In genomic region chr8:46291931-46292675, GRCm38 (mm10) we compare ENCODE assay signal across 10 mouse cellular contexts. TPM values are rescaled to one million over a fixed set of nuclear protein-coding genes. Genes with fewer than 3 reads are reported as not detected.
DNase-seq lines count a peak whose midpoint lies in the region; ATAC-seq and TF ChIP-seq lines count a peak whose summit lies in the region.
"Had no signal": no experiment of that assay in that cellular context is flagged by ENCODE, and none has a peak within 500 bp of the region (broad histone marks: within the 10 kb centered on the region; RNA-seq: fewer than 3 reads in every experiment).

No protein-coding gene starts in this region.

- 0 out of 2 replicates have a peak, but pooled peaks cover 3% of the 10 kb centered on the region for H3K9me3 ChIP-seq in ES-Bruce4 (replicated peaks; ENCODE audit: control insufficient read depth, insufficient read depth, low read length, poor library complexity, severe bottlenecking)
- H3K9me3 ChIP-seq in forebrain, embryonic 16.5 days (ENCODE audit: control insufficient read depth, low read length) = no peaks in the 10 kb centered on the region
- H3K9me3 ChIP-seq in midbrain, embryonic 10.5 days (replicated peaks) = 0 out of 2 replicates have a peak, but pooled peaks cover 6% of the 10 kb centered on the region

- no peak overlapping the region for H3K27ac ChIP-seq in ES-Bruce4 (ENCODE audit: insufficient read depth, low read length)
- H3K27ac ChIP-seq in forebrain, embryonic 16.5 days (ENCODE audit: low read length) = no peak overlapping the region
- H3K27ac ChIP-seq in midbrain, embryonic 10.5 days (replicated peaks) = peak overlapping the region; percentile 65
- H3K27ac ChIP-seq in left cerebral cortex, adult 2 months = no peak overlapping the region
- H3K27ac ChIP-seq: liver, embryonic 14.5 days had no signal

- no peak for TF ChIP-seq CTCF in ES-Bruce4 (IDR thresholded peaks at IDR 0.05; ENCODE audit: low read depth, low read length)
- TF ChIP-seq CTCF in left cerebral cortex, adult 2 months (IDR thresholded peaks at IDR 0.05) = no peak

- TF ChIP-seq POLR2A in ES-Bruce4 (IDR thresholded peaks at IDR 0.05; ENCODE audit: insufficient read depth, low read length) = no peak

- TF ChIP-seq EP300 in ES-Bruce4 (IDR thresholded peaks at IDR 0.05; ENCODE audit: insufficient read depth, low read depth, low read length) = no peak

- H3K4me3 ChIP-seq in ES-Bruce4 (ENCODE audit: low read depth, low read length) = peak overlapping the region; percentile 5
- H3K4me3 ChIP-seq in forebrain, embryonic 16.5 days (replicated peaks; ENCODE audit: low read length) = peak overlapping the region; percentile 36
- H3K4me3 ChIP-seq in midbrain, embryonic 10.5 days = peak overlapping the region; percentile 47
- no peak overlapping the region for H3K4me3 ChIP-seq in left cerebral cortex, adult 2 months

- H3K9ac ChIP-seq in ES-Bruce4 (ENCODE audit: low read depth, poor library complexity, severe bottlenecking) = no peak overlapping the region
- H3K9ac ChIP-seq in forebrain, embryonic 16.5 days (replicated peaks; ENCODE audit: low read depth, low read length) = 0 out of 2 replicates have a peak overlapping the region, but pooled peaks have one; percentile 31
- H3K9ac ChIP-seq: liver, embryonic 14.5 days had no signal

- H3K36me3 ChIP-seq in ES-Bruce4 (ENCODE audit: control insufficient read depth, insufficient read depth, low read length, poor library complexity, severe bottlenecking) = no peaks in the 10 kb centered on the region
- no peaks in the 10 kb centered on the region for H3K36me3 ChIP-seq in forebrain, embryonic 16.5 days (ENCODE audit: control insufficient read depth, insufficient read depth)
- H3K36me3 ChIP-seq in midbrain, embryonic 10.5 days = no peaks in the 10 kb centered on the region

- H3K27me3 ChIP-seq in ES-Bruce4 (ENCODE audit: control insufficient read depth, insufficient read depth, low read length, poor library complexity, severe bottlenecking) = peaks cover 36% of the 10 kb centered on the region
- H3K27me3 ChIP-seq in forebrain, embryonic 16.5 days (replicated peaks; ENCODE audit: control insufficient read depth, insufficient read depth, low read length) = peaks cover 66% of the 10 kb centered on the region
- peaks cover 100% of the 10 kb centered on the region for H3K27me3 ChIP-seq in midbrain, embryonic 10.5 days (ENCODE audit: low read depth, poor library complexity, severe bottlenecking)

- intact Hi-C loops in heart, postnatal 14 days (cut with DNase I) = no loop called here
- intact Hi-C loops in left cerebral cortex, adult 2 months (cut with DNase I) = no loop called here

- ATAC-seq in forebrain, embryonic 16.5 days = peak; percentile 22; the same call in 1 of the 2 replicates

- peak overlapping the region; percentile 60 for H3K4me2 ChIP-seq in forebrain, embryonic 16.5 days (ENCODE audit: low read length)

- no peaks in the 10 kb centered on the region for H3K4me1 ChIP-seq in ES-Bruce4 (ENCODE audit: control insufficient read depth, insufficient read depth, low read length)
- H3K4me1 ChIP-seq in forebrain, embryonic 16.5 days (replicated peaks; ENCODE audit: control insufficient read depth, insufficient read depth, low read length) = peaks cover 50% of the 10 kb centered on the region
- peaks cover 85% of the 10 kb centered on the region for H3K4me1 ChIP-seq in midbrain, embryonic 10.5 days

- 4% methylated on average over 33 of the region's 33 CpGs for WGBS in forebrain, embryonic 16.5 days
- WGBS in midbrain, embryonic 10.5 days = 2% methylated on average over 33 of the region's 33 CpGs

- peak; percentile 79 for DNase-seq in heart, adult 11 months
- no peak for DNase-seq in heart, postnatal 14 days
- DNase-seq in midbrain, embryonic 10.5 days (ENCODE audit: low spot score) = peak; percentile 52
- no peak for DNase-seq in left cerebral cortex, adult 2 months (ENCODE audit: extremely low spot score in 1 of 2, low spot score in 2 of 2)
- no peak for DNase-seq in urinary bladder, postnatal 10 days (ENCODE audit: low spot score)
- DNase-seq in cerebellum, postnatal 4 days (ENCODE audit: low spot score in 2 of 2) = no peak
- DNase-seq: kidney, postnatal 4 days had no signal

RNA-seq across cellular contexts. Expression of gene Helt, which starts 2.4 kb away (rescaled TPM):
- total RNA-seq in heart, postnatal 14 days (2021) = under 1 TPM; 0.29 to 0.74 TPM
- not detected in 2 replicates for polyA plus RNA-seq in ES-Bruce4 (2011; ENCODE audit: insufficient read depth, insufficient read length, low read depth, missing spikeins)
- 3.4 and 7.3 TPM in 2 replicates for polyA plus RNA-seq in forebrain, embryonic 16.5 days (2015; fragmentation: Nextera tagmentation; extraction: Ambion mirVana)
- 32.2 and 64.1 TPM in 2 replicates for polyA plus RNA-seq in midbrain, embryonic 10.5 days (2016; fragmentation: Nextera tagmentation; extraction: Ambion mirVana)
- not detected for total RNA-seq in left cerebral cortex, adult 2 months (2021)
- polyA plus RNA-seq: liver, embryonic 14.5 days had no signal

Comparison
In these comparisons a context has a peak if more than half of its experiments do, and no peak if none do; other contexts are left out.
1. DNase-seq: peak in heart, adult 11 months (single experiment) and midbrain, embryonic 10.5 days (single experiment); none in heart, postnatal 14 days (0 of 2), left cerebral cortex, adult 2 months (0 of 2), urinary bladder, postnatal 10 days (single experiment) and cerebellum, postnatal 4 days (0 of 2).